Mouse (Mus musculus) megakaryocyte, adult 5-6 weeks (primary cell): Measurements from ENCODE around the gene Lypd6b. TPM values are rescaled to one million over a fixed set of nuclear protein-coding genes. Genes with fewer than 3 reads are reported as not detected.
A peak's percentile ranks its signal among the peaks of the same experiment; 100 is the strongest.

Experiments
- ATAC-seq: 2 replicates; pipeline ENCODE4 v1.8.0; 2016; ENCODE audit warnings: mild to moderate bottlenecking, inconsistent platforms; ENCODE audit not compliant: poor library complexity, severe bottlenecking
- total RNA-seq, 2 experiments: library from RNA; stranded (forward) in 1 of 2; stranded (reverse) in 1 of 2; fragments of 153-499, 151-499 nt in 1 of 2; fragments of 221-1000, 200-1000 nt in 1 of 2; gene quantifications; 2 replicates each; pipeline versions ENCODE4 v1.2.3 to v1.2.4; 2015 to 2017

The Lypd6b gene
- total RNA-seq (2015) (0.09 and 0.27 TPM in 2 replicates), total RNA-seq (2017) (0.20 and 0.26 TPM in 2 replicates)

DNA sequence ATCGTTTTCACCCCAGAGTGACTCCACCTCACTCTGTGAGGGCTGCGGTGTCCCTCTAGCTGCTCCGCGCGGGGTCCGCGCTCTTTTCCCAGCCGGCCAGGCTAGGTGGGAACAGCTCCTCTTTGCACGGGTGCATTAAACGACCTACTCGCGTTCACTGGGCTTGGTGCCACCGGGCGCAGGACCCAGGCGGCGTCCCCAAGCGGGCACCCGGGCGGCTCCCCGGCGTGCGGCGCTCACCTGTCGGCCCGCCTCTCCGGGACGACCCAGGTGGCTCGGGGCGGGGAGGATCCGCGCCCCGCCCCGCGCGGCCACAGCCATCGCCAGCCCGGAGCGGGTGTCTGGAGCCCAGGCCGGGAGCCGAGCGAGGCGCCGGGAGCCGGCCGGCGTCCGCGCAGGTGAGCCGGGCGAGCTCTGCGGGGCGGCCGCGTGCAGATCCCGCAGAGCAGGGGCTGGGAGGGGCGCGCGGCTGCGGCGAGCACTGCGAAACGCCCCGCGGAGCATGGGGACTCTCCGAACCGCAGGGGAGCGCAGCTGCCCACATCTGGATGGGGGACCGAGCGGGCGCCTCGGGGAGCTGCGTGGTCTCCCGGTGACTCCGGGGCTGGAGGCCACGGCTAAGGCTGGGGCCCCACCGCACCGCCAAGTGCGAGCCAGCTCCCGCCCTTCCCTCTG lies at the start of gene Lypd6b:
Gene Lypd6b (plus strand): TSS at position 313 of the 675 bp plus-strand sequence.
- peak; percentile 49 for ATAC-seq

DNA sequence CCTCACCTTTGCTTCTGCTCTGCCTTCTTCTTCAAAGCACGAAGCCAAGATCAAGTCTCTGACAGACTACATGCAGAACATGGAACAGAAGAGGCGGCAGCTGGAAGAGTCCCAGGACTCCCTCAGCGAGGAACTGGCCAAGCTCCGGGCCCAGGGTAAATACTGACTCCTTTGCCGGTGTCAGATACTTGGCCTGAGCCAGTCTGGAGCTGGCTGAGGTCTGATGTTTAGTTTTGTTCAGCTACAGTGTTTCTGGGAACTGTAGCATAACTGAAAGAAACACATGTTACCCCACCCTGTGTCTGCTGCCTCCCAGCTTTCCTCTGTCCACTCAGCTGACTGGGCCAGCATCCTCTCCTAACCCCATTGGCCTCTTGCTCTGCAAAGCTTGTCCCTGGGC lies 48.4 kb upstream of the Lypd6b start:
- ATAC-seq = no peak

DNA sequence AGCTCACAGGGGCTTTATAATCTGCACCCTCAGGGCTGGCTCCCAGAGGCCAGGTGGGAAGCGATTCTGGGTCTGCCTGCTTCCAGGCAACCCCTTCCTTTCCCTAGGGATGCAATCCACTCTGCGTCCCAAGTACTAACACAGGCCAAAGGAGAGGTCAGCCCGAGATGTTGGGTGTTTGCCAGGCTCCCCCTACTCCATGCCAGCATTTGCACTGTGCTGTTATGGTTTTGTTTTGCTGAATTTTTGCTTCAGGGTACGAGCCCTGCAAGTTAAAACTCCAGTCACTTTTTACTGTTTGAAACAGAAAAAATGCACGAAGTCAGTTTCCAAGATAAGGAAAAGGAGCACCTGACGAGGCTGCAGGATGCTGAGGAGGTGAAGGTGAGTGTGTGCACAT lies 46.5 kb upstream of the Lypd6b start:
- ATAC-seq = no peak

DNA sequence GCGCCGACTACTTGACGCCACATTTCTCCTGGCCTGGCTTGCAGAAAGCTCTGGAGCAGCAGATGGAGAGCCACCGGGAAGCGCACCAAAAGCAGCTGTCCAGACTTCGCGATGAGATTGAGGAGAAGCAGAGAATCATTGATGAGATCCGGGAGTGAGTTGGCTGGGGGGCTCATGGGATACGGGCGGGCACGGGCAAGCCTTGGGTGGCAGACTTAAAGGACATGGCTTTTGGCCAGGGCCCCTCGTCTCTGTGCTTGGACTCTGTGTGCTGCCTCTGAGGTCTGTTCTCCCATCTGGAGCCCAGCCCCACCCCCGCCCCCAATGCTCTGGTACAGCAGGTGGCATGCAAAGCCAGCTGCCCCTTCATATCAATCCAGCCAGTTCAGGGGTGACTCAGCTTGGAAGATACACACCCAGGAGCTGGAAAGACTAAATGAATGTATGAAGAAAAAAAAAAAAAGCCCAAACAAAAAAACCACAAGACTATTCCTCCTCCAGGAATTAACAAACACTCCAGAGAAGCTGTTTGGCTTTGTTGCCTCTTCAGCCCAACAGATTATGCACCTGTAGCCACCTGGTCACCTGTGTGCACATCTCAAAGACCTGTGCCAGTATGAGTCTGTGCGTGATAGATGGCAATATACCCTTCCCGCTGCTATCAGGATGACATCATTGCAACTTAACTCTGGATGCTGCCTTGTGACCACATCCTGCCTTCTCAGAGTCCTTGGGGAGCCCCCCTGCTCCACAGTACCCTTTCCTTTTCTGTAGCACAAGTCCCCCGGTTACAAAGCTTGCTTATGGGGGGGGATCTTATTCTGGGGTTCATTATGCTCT lies 45.4 kb upstream of the Lypd6b start:
- no peak for ATAC-seq

DNA sequence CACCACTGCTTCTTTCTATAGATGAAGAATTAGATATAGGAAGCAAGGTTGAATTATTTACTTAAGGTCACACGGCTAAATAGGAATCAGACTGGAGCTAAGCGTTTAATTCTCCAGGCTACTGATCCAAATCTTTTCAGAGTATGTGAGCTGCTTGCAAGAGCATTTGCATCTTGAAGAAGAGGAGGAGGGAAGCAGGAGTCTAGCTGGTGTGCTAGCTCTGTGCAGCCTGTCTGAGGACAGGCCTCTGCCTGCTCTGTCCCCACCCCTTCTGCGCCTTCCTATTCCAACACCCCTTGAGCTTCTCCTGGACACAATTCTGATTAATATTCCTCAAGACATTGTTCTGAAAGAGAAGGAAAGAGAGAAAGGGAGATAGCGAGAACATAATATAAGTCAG lies 44.6 kb upstream of the Lypd6b start:
- ATAC-seq = no peak

DNA sequence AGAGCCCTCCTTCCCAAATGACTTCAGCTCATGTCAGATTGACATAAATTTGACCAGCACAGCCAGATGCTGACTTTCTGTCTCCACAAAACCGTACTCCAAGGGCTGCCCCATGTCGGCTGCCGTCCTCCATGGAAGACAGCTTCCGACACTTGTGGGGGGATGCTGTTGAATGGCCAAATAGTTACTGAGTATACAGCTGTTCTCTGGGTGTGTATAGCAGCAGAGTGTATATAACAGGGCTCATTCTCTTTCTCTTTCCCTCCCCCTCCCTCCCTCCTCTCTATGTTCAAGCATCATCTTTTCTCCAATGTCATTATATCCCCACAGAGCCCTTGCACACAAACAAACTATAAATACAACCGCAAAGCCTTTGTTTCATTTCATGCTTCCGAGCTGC lies 43.7 kb upstream of the Lypd6b start:
- no peak for ATAC-seq

DNA sequence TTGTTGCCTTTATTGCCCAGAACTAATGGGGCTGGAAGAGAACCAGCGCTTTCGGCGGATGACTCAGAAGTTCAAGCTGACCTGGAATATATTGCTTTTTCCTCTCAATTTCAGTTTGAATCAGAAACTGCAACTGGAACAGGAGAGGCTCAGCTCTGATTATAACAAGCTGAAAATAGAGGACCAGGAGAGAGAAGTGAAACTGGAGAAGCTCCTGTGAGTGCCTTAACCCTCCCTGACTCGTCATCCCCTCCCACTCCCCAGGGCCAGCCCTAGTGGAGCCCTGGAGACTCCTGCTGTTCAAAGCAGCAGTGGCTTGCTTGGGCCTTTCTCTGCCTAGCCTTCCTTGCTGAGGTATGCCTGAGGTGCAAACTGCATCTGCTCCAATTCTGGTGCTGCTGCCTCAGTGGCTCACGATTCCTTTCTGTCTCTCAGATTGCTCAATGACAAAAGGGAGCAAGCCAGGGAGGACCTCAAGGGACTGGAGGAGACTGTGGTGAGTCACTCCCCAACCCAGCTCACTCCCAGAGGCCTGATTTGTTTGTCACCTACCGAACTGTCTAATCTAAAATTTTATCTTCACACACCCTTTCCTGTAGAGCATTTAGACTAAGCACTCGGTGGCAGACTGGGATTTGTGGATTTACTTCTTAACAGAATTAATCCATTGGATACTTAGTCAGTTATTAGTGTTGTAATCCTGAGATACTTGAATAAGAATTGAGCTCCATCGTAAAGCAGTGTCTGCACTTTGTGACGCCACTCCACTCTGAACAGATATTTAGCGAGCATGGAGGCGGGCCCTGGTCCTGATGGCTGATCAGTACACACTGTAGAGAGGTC lies 43.0 kb upstream of the Lypd6b start:
- ATAC-seq = peak; percentile 89

DNA sequence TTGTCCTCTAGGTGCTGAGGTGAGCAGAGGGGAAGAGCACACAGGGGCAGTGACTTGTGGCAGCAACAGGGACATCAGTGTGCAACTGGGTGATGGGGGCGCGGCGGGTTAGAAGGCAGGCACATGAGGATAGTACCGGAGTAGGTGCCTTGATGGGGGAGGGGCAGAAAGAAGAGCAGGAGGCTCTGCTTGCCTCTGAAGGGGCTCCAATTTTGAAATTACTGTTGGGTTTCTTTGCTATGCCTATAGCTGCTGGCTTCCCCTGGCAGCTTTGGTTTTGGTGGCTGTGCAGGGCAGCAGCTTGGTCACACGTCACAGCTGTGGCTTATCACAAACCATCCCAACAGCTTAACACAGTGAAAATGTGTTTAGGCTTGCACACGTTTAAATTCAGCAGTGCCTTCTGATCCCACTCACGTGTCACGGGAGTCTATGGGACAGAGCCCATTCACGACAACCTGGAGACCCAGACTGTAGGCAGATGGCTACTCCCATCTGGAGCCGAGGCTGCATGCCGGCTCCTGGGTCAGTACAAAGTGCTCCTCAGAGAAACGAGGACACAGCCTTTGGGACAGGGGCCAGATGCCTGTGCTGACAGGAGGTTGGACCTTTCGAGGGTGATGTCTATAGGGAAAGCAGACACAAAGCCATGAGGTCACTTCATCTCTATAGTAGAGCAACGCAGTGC lies 42.2 kb upstream of the Lypd6b start:
- ATAC-seq = no peak

DNA sequence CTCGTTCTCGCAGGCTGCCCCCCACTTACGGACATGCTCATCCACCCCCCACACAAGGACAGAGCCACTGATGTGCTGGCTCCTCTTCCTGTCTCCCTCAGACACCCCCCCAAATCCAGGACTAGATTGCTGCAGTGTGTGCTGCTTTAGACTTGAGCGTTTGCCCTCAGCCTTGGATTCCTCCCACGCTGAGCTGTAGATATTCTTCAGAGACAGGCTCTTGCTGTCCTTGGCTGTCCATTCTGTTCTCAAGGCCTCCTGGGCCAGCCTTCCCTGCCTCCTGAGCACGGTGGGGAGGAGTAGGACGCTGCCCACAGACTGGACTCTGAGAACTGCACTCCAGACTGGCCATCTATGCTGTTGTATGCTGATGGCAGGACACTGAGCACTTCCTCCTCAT lies 40.5 kb upstream of the Lypd6b start:
- no peak for ATAC-seq

DNA sequence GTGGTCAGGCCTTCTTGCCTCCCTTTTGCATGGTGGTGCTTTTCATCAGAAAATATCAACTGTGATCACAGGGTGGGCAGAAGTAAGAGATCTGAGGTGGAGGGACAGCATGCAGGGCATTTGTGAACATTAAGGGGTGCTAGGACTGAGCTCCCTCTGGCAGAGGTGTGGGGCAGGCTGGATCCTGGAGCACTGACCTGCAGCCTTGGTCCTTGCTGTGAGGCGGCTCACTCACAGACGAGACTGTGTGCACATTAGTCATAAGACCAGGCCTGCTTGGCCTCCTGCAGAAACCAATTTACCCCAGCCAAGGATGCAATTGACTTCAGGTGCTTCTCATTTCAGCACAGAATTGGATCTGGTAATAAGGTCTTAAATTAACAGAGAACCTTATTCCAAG lies 39.8 kb upstream of the Lypd6b start:
- no peak for ATAC-seq

DNA sequence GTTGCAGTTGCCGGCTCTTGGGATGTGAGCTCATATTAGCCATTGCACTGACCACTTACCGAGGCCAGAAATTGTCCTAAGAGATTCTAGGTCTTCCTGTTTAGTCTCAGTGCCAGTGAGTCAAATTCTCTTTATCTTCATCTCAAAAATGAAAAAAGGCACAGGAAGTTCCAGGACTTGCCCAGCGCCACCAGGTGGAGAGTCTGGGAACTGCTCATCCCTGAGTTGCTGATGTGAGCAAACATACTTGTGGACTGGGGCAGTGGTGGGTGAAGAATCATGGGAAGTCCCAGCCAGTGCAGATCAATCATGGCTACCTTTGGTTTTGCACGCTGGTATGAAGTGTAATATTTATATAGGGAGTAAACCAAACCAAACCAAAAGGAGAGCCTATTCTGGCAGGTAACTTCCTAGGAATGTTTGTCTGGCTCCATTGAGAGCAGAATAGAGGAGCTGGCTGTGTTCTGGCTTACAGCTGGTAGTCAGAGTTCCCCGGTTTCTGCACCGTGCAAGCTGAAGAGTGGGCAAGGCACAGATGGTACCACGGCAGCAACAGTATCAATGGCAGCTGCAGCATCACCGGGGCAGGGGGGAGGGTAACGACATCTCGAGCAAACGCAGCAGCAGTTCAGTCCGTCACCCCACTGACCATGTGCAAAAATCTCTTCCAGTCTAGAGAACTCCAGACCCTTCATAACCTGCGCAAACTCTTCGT lies 38.7 kb upstream of the Lypd6b start:
- 0 out of 2 replicates have a peak, but pooled peaks have one; percentile 25 for ATAC-seq

DNA sequence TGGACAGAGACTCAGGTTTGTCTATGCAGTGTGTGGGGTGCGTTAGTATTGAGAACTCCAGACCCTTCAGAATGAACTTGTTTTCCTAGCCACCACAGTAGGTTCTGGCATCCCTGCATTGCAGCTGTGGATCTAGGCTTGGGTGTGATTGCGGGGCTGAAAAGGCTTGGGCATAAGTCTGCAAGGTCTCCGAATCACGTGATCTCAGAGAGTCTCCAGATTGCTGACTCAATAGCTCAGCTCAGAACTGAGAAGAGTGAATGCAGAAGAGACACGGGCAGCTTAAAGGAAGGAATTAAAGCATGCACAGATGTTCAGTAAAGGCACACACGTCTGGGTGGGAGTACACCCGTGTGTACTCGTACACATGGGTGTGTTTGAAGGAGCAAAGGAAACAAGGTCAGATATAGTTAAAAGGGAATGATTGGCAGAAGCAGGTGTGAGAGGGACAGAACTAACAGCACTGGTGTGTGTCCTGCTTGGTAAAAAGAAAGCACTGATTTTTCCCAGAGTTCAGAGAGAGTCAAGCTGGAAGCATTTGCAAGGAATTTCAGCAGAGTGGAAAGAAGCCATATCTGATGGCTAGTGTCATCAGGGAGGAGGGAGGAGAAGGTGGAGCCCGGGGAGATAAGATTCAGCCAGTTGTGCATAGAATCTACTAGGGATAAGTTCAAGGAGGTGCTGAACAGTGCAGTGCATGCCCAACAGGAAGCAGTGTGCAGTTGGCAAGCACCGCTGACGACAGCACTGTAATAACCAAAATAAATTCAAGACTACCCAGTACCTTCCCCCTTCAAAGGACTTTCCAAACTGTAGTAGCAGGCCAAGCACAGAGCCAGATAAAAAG lies 37.5 kb upstream of the Lypd6b start:
- ATAC-seq = no peak

DNA sequence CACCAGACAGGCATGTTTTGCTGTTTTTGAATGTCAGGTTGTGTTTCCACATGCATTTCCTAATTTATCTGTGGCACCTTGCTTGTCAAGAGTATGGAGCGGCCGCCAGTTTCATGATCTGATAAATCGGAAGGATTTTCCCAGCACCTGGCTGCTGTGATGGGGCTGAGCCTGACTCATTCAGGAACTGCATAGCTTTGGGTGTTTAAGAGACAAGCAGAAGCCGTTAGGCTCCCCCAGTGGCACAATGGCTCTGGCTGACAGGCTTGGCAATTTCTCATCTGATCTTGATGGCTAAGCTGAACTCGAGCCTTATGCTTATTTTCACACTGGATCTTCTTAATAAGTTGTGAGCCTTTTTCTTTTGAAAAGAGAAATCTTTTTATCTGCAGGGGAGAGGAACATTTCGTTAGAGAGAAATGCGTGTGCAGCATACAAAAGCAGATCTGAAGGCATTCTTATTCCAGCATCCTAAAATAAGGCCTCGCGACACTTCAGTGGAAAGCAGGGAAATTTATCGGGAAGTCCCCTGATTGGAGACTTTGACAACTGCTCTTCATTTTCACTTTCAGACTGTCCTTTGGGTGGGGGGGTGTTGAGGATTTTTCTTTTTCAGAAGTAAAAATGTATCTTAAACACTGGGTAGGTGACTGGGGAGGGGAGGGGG lies 35.8 kb upstream of the Lypd6b start:
- no peak for ATAC-seq

DNA sequence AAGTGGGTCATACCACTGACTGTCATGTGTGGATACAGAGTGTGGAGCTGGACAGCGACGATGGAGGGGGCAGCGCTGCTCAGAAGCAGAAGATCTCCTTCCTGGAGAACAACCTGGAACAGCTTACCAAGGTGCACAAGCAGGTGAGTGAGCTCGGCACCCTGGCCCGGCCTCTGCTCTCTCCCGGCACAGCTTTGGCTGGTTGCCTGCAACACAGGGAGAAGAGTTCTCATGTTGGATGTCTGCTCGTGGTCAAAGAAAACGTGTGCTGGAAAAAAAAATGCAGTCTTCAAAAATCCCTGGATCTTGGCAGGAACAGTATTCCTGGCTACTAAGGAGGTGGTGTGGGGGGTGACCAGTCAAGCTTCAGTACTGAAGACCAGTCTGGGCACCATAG lies 35.3 kb upstream of the Lypd6b start:
- ATAC-seq = no peak

DNA sequence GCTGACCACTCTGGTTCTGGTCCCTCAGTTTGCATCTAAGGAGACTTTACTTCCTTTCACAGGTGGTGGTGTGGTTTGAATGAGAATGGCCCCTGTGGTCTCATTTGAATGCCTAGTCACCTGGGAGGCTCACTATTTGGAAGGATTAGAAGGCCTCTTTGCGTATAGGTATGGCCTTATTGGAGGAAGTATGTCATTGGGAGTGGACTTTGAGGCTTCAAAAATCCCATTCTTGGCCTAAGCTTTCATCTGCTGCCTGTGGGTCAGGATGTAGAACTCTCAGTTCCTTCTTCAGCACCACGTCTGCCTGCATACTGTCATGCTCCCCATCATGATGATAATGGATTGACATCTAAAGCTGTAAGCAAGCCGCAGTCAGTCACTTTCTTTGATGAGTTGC lies 34.4 kb upstream of the Lypd6b start:
- ATAC-seq = no peak

DNA sequence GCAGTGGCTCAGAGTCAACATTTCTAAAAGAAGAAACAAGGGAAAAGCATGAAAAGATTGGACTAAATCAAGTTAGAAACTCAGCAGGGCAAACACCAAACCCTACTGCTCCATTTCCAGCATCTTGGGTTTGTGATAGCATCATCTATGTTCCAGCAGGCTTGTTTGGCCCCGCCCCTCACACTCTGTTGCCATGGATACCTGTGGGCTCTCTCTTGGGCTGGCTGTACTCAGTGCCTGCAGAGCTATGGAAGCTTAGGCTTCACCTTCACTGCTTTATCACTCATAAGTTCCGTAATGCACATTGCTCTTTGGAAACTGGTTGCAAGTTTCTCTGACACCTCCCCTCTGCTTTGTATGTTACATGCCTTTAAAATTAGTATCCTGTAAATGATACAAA lies 32.4 kb upstream of the Lypd6b start:
- no peak for ATAC-seq

DNA sequence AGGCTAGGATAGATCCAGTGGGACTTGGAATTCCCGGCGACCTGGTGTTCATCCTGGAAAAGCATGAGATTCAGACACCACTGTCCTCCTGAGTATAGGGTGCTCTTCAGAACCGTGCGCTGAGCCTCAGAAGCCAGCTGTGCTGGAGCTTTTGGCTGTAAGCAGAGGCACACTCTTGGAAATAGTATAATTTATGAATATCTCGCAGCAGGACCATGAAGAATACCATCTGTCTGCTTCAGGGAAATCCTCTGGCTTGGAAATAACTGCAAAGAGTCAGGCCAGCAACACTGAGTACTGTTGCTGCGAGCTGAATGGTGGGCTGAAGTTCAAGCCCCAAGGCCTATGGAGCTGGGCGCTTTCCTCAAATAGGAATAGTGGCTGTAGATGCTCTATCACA lies 29.9 kb upstream of the Lypd6b start:
- ATAC-seq = no peak

DNA sequence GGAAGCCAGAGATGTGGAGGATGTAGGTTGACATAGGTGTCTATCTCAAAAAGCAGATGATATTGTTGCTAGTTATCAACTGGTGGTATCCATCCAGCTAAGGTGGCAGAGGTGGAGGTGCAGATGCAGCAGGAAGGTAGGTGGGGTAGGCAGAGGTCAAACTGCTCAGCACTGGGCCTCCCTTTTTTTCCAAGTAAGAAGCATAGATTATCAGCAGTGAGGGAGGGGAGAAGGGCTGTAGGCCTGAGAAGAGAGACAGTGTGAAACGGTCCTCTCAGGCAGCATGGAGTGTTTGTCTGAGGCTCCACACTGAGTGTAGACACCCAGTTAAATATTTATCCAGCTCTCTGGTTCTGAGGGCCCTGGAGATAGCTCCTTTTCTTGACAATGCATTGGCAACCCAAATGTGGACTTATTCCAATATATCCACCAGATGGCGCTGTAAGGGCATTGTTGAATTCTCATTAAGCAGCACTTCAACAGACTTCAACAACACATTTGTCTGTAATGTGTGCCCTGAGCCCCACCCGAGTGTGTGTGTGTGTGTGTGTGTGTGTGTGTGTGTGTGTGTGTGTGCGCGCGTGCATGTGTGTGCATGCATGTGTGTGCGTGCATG lies 23.0 kb upstream of the Lypd6b start:
- ATAC-seq = peak; percentile 84
